Mouse (Mus musculus) cerebellum, adult 9-11 months (tissue): ENCODE measurements around the gene Cd247.
A peak's percentile ranks its signal among the peaks of the same experiment; 100 is the strongest.

ENCODE experiments used
- DNase-seq: peaks from one replicate; pipeline ENCODE4 v3.0.0; 2022

Cd247 gene

GRCm38 (mm10) chr1:165828615-165829014 is 40.1 kb downstream of the Cd247 start:
- no peak for DNase-seq

GRCm38 (mm10) chr1:165829890-165830289 is 41.4 kb downstream of the Cd247 start:
- DNase-seq: no peak

- DNase-seq: no peak
Observed at GRCm38 (mm10) chr1:165833244-165833643, 44.8 kb downstream of the Cd247 start.

- DNase-seq: no peak
Observed at GRCm38 (mm10) chr1:165833910-165834632, 45.6 kb downstream of the Cd247 start.

- no peak for DNase-seq
Observed at GRCm38 (mm10) chr1:165834633-165834975, 46.1 kb downstream of the Cd247 start.

GRCm38 (mm10) chr1:165836461-165836860 is 48.0 kb downstream of the Cd247 start:
- DNase-seq: no peak

- no peak for DNase-seq
Observed at GRCm38 (mm10) chr1:165837546-165837945, 49.1 kb downstream of the Cd247 start.

- DNase-seq: no peak
Observed at GRCm38 (mm10) chr1:165839201-165839600, 50.7 kb downstream of the Cd247 start.

GRCm38 (mm10) chr1:165840548-165841230 is 52.2 kb downstream of the Cd247 start:
- no peak for DNase-seq

- DNase-seq: no peak
Observed at GRCm38 (mm10) chr1:165842170-165842569, 53.7 kb downstream of the Cd247 start.

GRCm38 (mm10) chr1:165843586-165843985 is 55.1 kb downstream of the Cd247 start:
- DNase-seq: no peak

- DNase-seq: no peak
Observed at GRCm38 (mm10) chr1:165844466-165844951, 56.0 kb downstream of the Cd247 start.

- DNase-seq: no peak
Observed at GRCm38 (mm10) chr1:165844956-165845355, 56.5 kb downstream of the Cd247 start.

- DNase-seq: no peak
Observed at GRCm38 (mm10) chr1:165845366-165845765, 56.9 kb downstream of the Cd247 start.

- no peak for DNase-seq
Observed at GRCm38 (mm10) chr1:165848417-165848816, 59.9 kb downstream of the Cd247 start.

- DNase-seq: no peak
Observed at GRCm38 (mm10) chr1:165848881-165849280, 60.4 kb downstream of the Cd247 start.

- DNase-seq: no peak
Observed at GRCm38 (mm10) chr1:165849458-165850445, 61.3 kb downstream of the Cd247 start.

- no peak for DNase-seq
Observed at GRCm38 (mm10) chr1:165852131-165852530, 63.6 kb downstream of the Cd247 start.

GRCm38 (mm10) chr1:165853131-165853721 is 64.7 kb downstream of the Cd247 start:
- DNase-seq: no peak

- peak; percentile 52 for DNase-seq
Observed at GRCm38 (mm10) chr1:165853729-165854420, 65.4 kb downstream of the Cd247 start.

GRCm38 (mm10) chr1:165855759-165856545 is 67.5 kb downstream of the Cd247 start:
- DNase-seq: no peak
